Mouse (Mus musculus): Measurements from ENCODE around the gene Efna5.

DNA sequence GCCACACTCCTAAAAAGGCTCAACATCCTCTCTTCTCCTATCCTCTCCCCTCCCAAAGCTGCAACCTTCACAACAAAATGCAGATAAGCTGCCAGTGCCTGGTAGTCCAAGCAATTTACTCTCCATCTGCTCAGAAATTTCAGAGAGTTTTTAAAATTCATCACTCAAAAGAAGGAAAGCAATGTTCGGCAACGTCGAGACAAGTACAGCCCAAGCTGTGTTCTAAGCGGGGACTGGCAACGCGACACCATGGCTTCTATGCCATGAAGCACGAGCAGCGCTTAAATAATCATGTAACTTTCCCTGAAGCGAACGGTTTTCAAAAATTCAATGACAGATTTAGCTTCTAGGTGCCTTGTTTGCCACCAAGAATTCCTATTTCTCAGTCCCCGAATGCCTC lies 59.9 kb downstream of the Efna5 start:
- no peak for TF ChIP-seq POLR2A (IDR thresholded peaks at IDR 0.05; ENCODE audit: borderline replicate concordance, extremely low read depth, insufficient read depth, insufficient read length, poor library complexity, severe bottlenecking)
- no peak for TF ChIP-seq CTCF (IDR thresholded peaks at IDR 0.05; ENCODE audit: borderline replicate concordance, extremely low read depth, insufficient read depth, insufficient read length)

Data from brain, embryonic 14.5 days (tissue).